Mouse (Mus musculus) kidney, embryonic 16.5 days (tissue): ENCODE data around the gene Chd3. TPM values are rescaled to one million over a fixed set of nuclear protein-coding genes. Genes with fewer than 3 reads are reported as not detected.

ENCODE experiments used
- ATAC-seq: fragments of 200-750 bp; cut with Nextera tagmentation; 2 replicates; pipeline ENCODE4 v1.8.0; 2017; ENCODE audit warnings: moderate TSS enrichment; ENCODE audit not compliant: low FRiP score, low TSS enrichment
- H3K27ac ChIP-seq: fragments of 300-500 bp; sonication (generic); 2 replicates; pipeline ENCODE4 v1.5.1; 2014; ENCODE audit warnings: low read length
- H3K27me3 ChIP-seq: fragments of 300-500 bp; sonication (generic); 2 replicates; pipeline ENCODE4 v1.6.1; 2014; ENCODE audit warnings: low read length, control low read depth, mixed read lengths; ENCODE audit not compliant: insufficient read depth
- H3K36me3 ChIP-seq: fragments of 300-500 bp; sonication (generic); 2 replicates; pipeline ENCODE4 v1.6.1; 2014; ENCODE audit warnings: low read length, control low read depth, mixed read lengths; ENCODE audit not compliant: insufficient read depth
- H3K4me1 ChIP-seq: fragments of 300-500 bp; sonication (generic); 2 replicates; pipeline ENCODE4 v1.6.1; 2014; ENCODE audit warnings: low read length, control low read depth, mixed read lengths; ENCODE audit not compliant: insufficient read depth
- H3K4me2 ChIP-seq: fragments of 300-500 bp; sonication (generic); replicated peaks from 2 replicates; pipeline ENCODE4 v1.6.1; 2014; ENCODE audit warnings: low read depth, low read length
- H3K4me3 ChIP-seq: fragments of 300-500 bp; sonication (generic); 2 replicates; pipeline ENCODE4 v1.5.1; 2014; ENCODE audit warnings: mild to moderate bottlenecking, low read length
- H3K9ac ChIP-seq: fragments of 300-500 bp; sonication (generic); replicated peaks from 2 replicates; pipeline ENCODE4 v1.6.1; 2014; ENCODE audit warnings: low read length
- H3K9me3 ChIP-seq: fragments of 300-500 bp; sonication (generic); 2 replicates; pipeline ENCODE4 v1.6.1; 2016; ENCODE audit warnings: low read length, control low read depth
- WGBS: fragments of 180-500 bp; shearing (Covaris S2); extraction: QIAGEN DNeasy Blood & Tissue Kit; methylation state at CpG from one replicate; pipeline ENCODE4 v1.1.7; 2014; 5-methylcytosine and 5-hydroxymethylcytosine counted together
- polyA plus RNA-seq: library from polyadenylated mRNA; unstranded; fragments of >200 nt; fragmentation: Nextera tagmentation; extraction: Ambion mirVana; gene quantifications from 2 replicates; pipeline ENCODE4 v1.2.1, GENCODE M21; 2015

Chd3 gene
- polyA plus RNA-seq, 1 experiment from 2014 or later = 58.6 TPM

- Histone ChIP-seq H3K4me1 (no peaks in the 10 kb centered on the region), H3K36me3 (peaks cover 92% of the 10 kb centered on the region), H3K4me2 (no peak overlapping the region), H3K27me3 (no peaks in the 10 kb centered on the region), H3K9ac (no peak overlapping the region), H3K9me3 (no peaks in the 10 kb centered on the region), H3K27ac (no peak overlapping the region), H3K4me3 (no peak overlapping the region)
- 73% methylated on average over 5 of the region's 5 CpGs for WGBS
- ATAC-seq = no peak
Measured at GRCm38 (mm10) chr11:69356544-69356943, 12.7 kb downstream of the Chd3 start.

GRCm38 (mm10) chr11:69346441-69346840, 22.8 kb downstream of the Chd3 start:
- 85% methylated on average over 23 of the region's 26 CpGs for WGBS

GRCm38 (mm10) chr11:69340161-69341131, 28.8 kb downstream of the Chd3 start, which contains the start of gene Rnf227:
Gene Rnf227 (plus strand): TSS chr11:69340461.
- peak within 1 kb of the TSS; percentile 66 for H3K4me3 ChIP-seq
- H3K36me3 ChIP-seq = peaks cover 25% of the 10 kb centered on the region
- whole genome bisulfite sequencing = 2% methylated on average over 90 of the region's 99 CpGs
- H3K27me3 ChIP-seq = 0 out of 2 replicates have a peak, but pooled peaks cover 7% of the 10 kb centered on the region
- H3K9ac ChIP-seq = peak within 1 kb of the TSS; percentile 80
- peak; percentile 86 for ATAC-seq
- peaks cover 4% of the 10 kb centered on the region; the same call in 1 of the 2 replicates for H3K9me3 ChIP-seq
- peak within 1 kb of the TSS; percentile 72 for H3K27ac ChIP-seq
- H3K4me1 ChIP-seq = peaks cover 16% of the 10 kb centered on the region
- H3K4me2 ChIP-seq = peak within 1 kb of the TSS; percentile 90

More at GRCm38 (mm10) chr11:69346441-69346840, 22.8 kb downstream of the Chd3 start:
- peaks cover 2% of the 10 kb centered on the region for H3K4me1 ChIP-seq
- H3K4me2 ChIP-seq = no peak overlapping the region
- no peaks in the 10 kb centered on the region for H3K27me3 ChIP-seq
- H3K9me3 ChIP-seq = no peaks in the 10 kb centered on the region
- H3K4me3 ChIP-seq = no peak overlapping the region
- ATAC-seq = no peak; the same call in 1 of the 2 replicates
- H3K36me3 ChIP-seq = peaks cover 79% of the 10 kb centered on the region
- no peak overlapping the region for H3K27ac ChIP-seq
- no peak overlapping the region for H3K9ac ChIP-seq

GRCm38 (mm10) chr11:69334796-69335195, 34.4 kb downstream of the Chd3 start:
- Histone ChIP-seq H3K27me3 (0 out of 2 replicates have a peak, but pooled peaks cover 7% of the 10 kb centered on the region), H3K4me2 (no peak overlapping the region), H3K4me1 (peaks cover 22% of the 10 kb centered on the region), H3K27ac (no peak overlapping the region), H3K36me3 (no peaks in the 10 kb centered on the region), H3K4me3 (no peak overlapping the region), H3K9ac (no peak overlapping the region), H3K9me3 (peaks cover 4% of the 10 kb centered on the region; the same call in 1 of the 2 replicates)
- ATAC-seq = no peak
- 65% methylated on average over 4 of the region's 4 CpGs for WGBS

GRCm38 (mm10) chr11:69333922-69334321, 35.3 kb downstream of the Chd3 start:
- Histone ChIP-seq H3K4me2 (no peak overlapping the region), H3K4me1 (peaks cover 22% of the 10 kb centered on the region), H3K27me3 (no peaks in the 10 kb centered on the region), H3K27ac (peak overlapping the region; percentile 26; the same call in 1 of the 2 replicates), H3K9me3 (peaks cover 4% of the 10 kb centered on the region; the same call in 1 of the 2 replicates), H3K4me3 (no peak overlapping the region), H3K9ac (no peak overlapping the region), H3K36me3 (no peaks in the 10 kb centered on the region)
- no peak for ATAC-seq
- WGBS = 59% methylated on average over 3 of the region's 3 CpGs

- WGBS = 19% methylated on average over 8 of the region's 8 CpGs
- no peaks in the 10 kb centered on the region for H3K36me3 ChIP-seq
- H3K4me1 ChIP-seq = peaks cover 22% of the 10 kb centered on the region
- peak overlapping the region; percentile 58; the same call in 1 of the 2 replicates for H3K9ac ChIP-seq
- H3K4me3 ChIP-seq = no peak overlapping the region
- peaks cover 4% of the 10 kb centered on the region; the same call in 1 of the 2 replicates for H3K9me3 ChIP-seq
- H3K27me3 ChIP-seq = peaks cover 6% of the 10 kb centered on the region; the same call in 1 of the 2 replicates
- H3K4me2 ChIP-seq = peak overlapping the region; percentile 64; the same call in 1 of the 2 replicates
- peak; percentile 33; the same call in 1 of the 2 replicates for ATAC-seq
- H3K27ac ChIP-seq = peak overlapping the region; percentile 80
Measured at GRCm38 (mm10) chr11:69332713-69333253, 36.4 kb downstream of the Chd3 start.

GRCm38 (mm10) chr11:69331929-69332405, 37.2 kb downstream of the Chd3 start:
- peak overlapping the region; percentile 50 for H3K4me3 ChIP-seq
- H3K27me3 ChIP-seq = peaks cover 6% of the 10 kb centered on the region; the same call in 1 of the 2 replicates
- WGBS = 1% methylated on average over 24 of the region's 24 CpGs
- peak overlapping the region; percentile 58 for H3K9ac ChIP-seq
- H3K36me3 ChIP-seq = no peaks in the 10 kb centered on the region
- peaks cover 23% of the 10 kb centered on the region for H3K4me1 ChIP-seq
- ATAC-seq = peak; percentile 62
- H3K4me2 ChIP-seq = peak overlapping the region; percentile 64
- no peaks in the 10 kb centered on the region for H3K9me3 ChIP-seq
- H3K27ac ChIP-seq = peak overlapping the region; percentile 80

- Histone ChIP-seq H3K4me3 (no peak overlapping the region), H3K4me1 (peaks cover 29% of the 10 kb centered on the region), H3K9ac (no peak overlapping the region), H3K4me2 (no peak overlapping the region), H3K9me3 (no peaks in the 10 kb centered on the region), H3K27me3 (peaks cover 6% of the 10 kb centered on the region; the same call in 1 of the 2 replicates), H3K36me3 (no peaks in the 10 kb centered on the region), H3K27ac (no peak overlapping the region)
- no peak for ATAC-seq
- WGBS = 89% methylated on average over 6 of the region's 6 CpGs
Measured at GRCm38 (mm10) chr11:69331152-69331551, 38.1 kb downstream of the Chd3 start.

GRCm38 (mm10) chr11:69328517-69328916, 40.7 kb downstream of the Chd3 start:
- peaks cover 46% of the 10 kb centered on the region for H3K4me1 ChIP-seq
- no peaks in the 10 kb centered on the region for H3K9me3 ChIP-seq
- 97% methylated on average over 6 of the region's 6 CpGs for WGBS
- H3K27me3 ChIP-seq = peaks cover 6% of the 10 kb centered on the region; the same call in 1 of the 2 replicates
- no peak overlapping the region for H3K9ac ChIP-seq
- no peaks in the 10 kb centered on the region for H3K36me3 ChIP-seq
- H3K4me2 ChIP-seq = no peak overlapping the region
- no peak overlapping the region for H3K4me3 ChIP-seq
- no peak for ATAC-seq
- no peak overlapping the region for H3K27ac ChIP-seq
